Mouse (Mus musculus): ENCODE results near the gene Apoc3. TPM values are rescaled to one million over a fixed set of nuclear protein-coding genes. Genes with fewer than 3 reads are reported as not detected.

Apoc3 gene
- polyA plus RNA-seq, 1 experiment from 2014 or later = not detected

- ATAC-seq = no peak
- Histone ChIP-seq H3K4me2 (ENCODE audit: low read length) (no peak overlapping the region), H3K4me3 (ENCODE audit: low read depth, low read length) (no peak overlapping the region), H3K27me3 (ENCODE audit: control insufficient read depth, insufficient read depth, low read depth, low read length) (no peaks in the 10 kb centered on the region), H3K9ac (ENCODE audit: low read depth, low read length) (no peak overlapping the region), H3K9me3 (replicated peaks; ENCODE audit: control insufficient read depth, low read length, poor library complexity, severe bottlenecking) (no peaks in the 10 kb centered on the region), H3K4me1 (ENCODE audit: control insufficient read depth, insufficient read depth, low read length) (no peaks in the 10 kb centered on the region), H3K36me3 (ENCODE audit: control insufficient read depth, insufficient read depth, low read length) (peaks cover 22% of the 10 kb centered on the region), H3K27ac (ENCODE audit: low read length) (no peak overlapping the region)
- 93% methylated on average over 3 of the region's 3 CpGs for WGBS
Observed at GRCm38 (mm10) chr9:46224101-46224500, 11.3 kb downstream of the Apoc3 start.

GRCm38 (mm10) chr9:46223090-46223489 lies 12.3 kb downstream of the Apoc3 start:
- 90% methylated on average over 6 of the region's 6 CpGs for WGBS
- H3K36me3 ChIP-seq (ENCODE audit: control insufficient read depth, insufficient read depth, low read length) = peaks cover 22% of the 10 kb centered on the region
- no peak overlapping the region for H3K9ac ChIP-seq (ENCODE audit: low read depth, low read length)

GRCm38 (mm10) chr9:46218176-46218575 lies 17.3 kb downstream of the Apoc3 start:
- Histone ChIP-seq H3K9me3 (replicated peaks; ENCODE audit: control insufficient read depth, low read length, poor library complexity, severe bottlenecking) (no peaks in the 10 kb centered on the region), H3K36me3 (ENCODE audit: control insufficient read depth, insufficient read depth, low read length) (peaks cover 27% of the 10 kb centered on the region), H3K4me3 (ENCODE audit: low read depth, low read length) (no peak overlapping the region), H3K9ac (ENCODE audit: low read depth, low read length) (no peak overlapping the region), H3K27ac (ENCODE audit: low read length) (no peak overlapping the region), H3K4me2 (ENCODE audit: low read length) (no peak overlapping the region), H3K4me1 (ENCODE audit: control insufficient read depth, insufficient read depth, low read length) (no peaks in the 10 kb centered on the region), H3K27me3 (ENCODE audit: control insufficient read depth, insufficient read depth, low read depth, low read length) (no peaks in the 10 kb centered on the region)
- ATAC-seq = no peak
- WGBS = 81% methylated on average over 9 of the region's 9 CpGs

More at GRCm38 (mm10) chr9:46223090-46223489, 12.3 kb downstream of the Apoc3 start:
- no peaks in the 10 kb centered on the region for H3K4me1 ChIP-seq (ENCODE audit: control insufficient read depth, insufficient read depth, low read length)
- ATAC-seq = no peak
- no peak overlapping the region for H3K4me3 ChIP-seq (ENCODE audit: low read depth, low read length)
- no peak overlapping the region for H3K27ac ChIP-seq (ENCODE audit: low read length)
- H3K9me3 ChIP-seq (replicated peaks; ENCODE audit: control insufficient read depth, low read length, poor library complexity, severe bottlenecking) = no peaks in the 10 kb centered on the region
- no peak overlapping the region for H3K4me2 ChIP-seq (ENCODE audit: low read length)
- H3K27me3 ChIP-seq (ENCODE audit: control insufficient read depth, insufficient read depth, low read depth, low read length) = no peaks in the 10 kb centered on the region

GRCm38 (mm10) chr9:46216744-46217470 lies 18.5 kb downstream of the Apoc3 start:
- H3K36me3 ChIP-seq (ENCODE audit: control insufficient read depth, insufficient read depth, low read length) = peaks cover 28% of the 10 kb centered on the region
- ATAC-seq = no peak
- H3K27ac ChIP-seq (ENCODE audit: low read length) = no peak overlapping the region
- H3K9ac ChIP-seq (ENCODE audit: low read depth, low read length) = no peak overlapping the region
- WGBS = 98% methylated on average over 13 of the region's 13 CpGs
- H3K27me3 ChIP-seq (ENCODE audit: control insufficient read depth, insufficient read depth, low read depth, low read length) = no peaks in the 10 kb centered on the region
- H3K9me3 ChIP-seq (replicated peaks; ENCODE audit: control insufficient read depth, low read length, poor library complexity, severe bottlenecking) = no peaks in the 10 kb centered on the region
- no peaks in the 10 kb centered on the region for H3K4me1 ChIP-seq (ENCODE audit: control insufficient read depth, insufficient read depth, low read length)
- no peak overlapping the region for H3K4me3 ChIP-seq (ENCODE audit: low read depth, low read length)
- H3K4me2 ChIP-seq (ENCODE audit: low read length) = no peak overlapping the region

GRCm38 (mm10) chr9:46215338-46216322 lies 19.8 kb downstream of the Apoc3 start:
- H3K36me3 ChIP-seq (ENCODE audit: control insufficient read depth, insufficient read depth, low read length) = peaks cover 30% of the 10 kb centered on the region
- H3K9ac ChIP-seq (ENCODE audit: low read depth, low read length) = no peak overlapping the region
- H3K27ac ChIP-seq (ENCODE audit: low read length) = no peak overlapping the region
- H3K4me3 ChIP-seq (ENCODE audit: low read depth, low read length) = no peak overlapping the region
- no peaks in the 10 kb centered on the region for H3K4me1 ChIP-seq (ENCODE audit: control insufficient read depth, insufficient read depth, low read length)
- H3K9me3 ChIP-seq (replicated peaks; ENCODE audit: control insufficient read depth, low read length, poor library complexity, severe bottlenecking) = no peaks in the 10 kb centered on the region
- WGBS = 87% methylated on average over 11 of the region's 11 CpGs
- H3K4me2 ChIP-seq (ENCODE audit: low read length) = no peak overlapping the region
- no peak for ATAC-seq
- H3K27me3 ChIP-seq (ENCODE audit: control insufficient read depth, insufficient read depth, low read depth, low read length) = no peaks in the 10 kb centered on the region

GRCm38 (mm10) chr9:46214946-46215337 lies 20.5 kb downstream of the Apoc3 start:
- no peaks in the 10 kb centered on the region for H3K27me3 ChIP-seq (ENCODE audit: control insufficient read depth, insufficient read depth, low read depth, low read length)
- H3K4me3 ChIP-seq (ENCODE audit: low read depth, low read length) = no peak overlapping the region
- no peak overlapping the region for H3K4me2 ChIP-seq (ENCODE audit: low read length)
- H3K27ac ChIP-seq (ENCODE audit: low read length) = no peak overlapping the region
- H3K9ac ChIP-seq (ENCODE audit: low read depth, low read length) = no peak overlapping the region
- H3K9me3 ChIP-seq (replicated peaks; ENCODE audit: control insufficient read depth, low read length, poor library complexity, severe bottlenecking) = no peaks in the 10 kb centered on the region
- no peak for ATAC-seq
- 95% methylated on average over 10 of the region's 10 CpGs for WGBS
- peaks cover 31% of the 10 kb centered on the region for H3K36me3 ChIP-seq (ENCODE audit: control insufficient read depth, insufficient read depth, low read length)
- H3K4me1 ChIP-seq (ENCODE audit: control insufficient read depth, insufficient read depth, low read length) = no peaks in the 10 kb centered on the region

- WGBS = 86% methylated on average over 4 of the region's 4 CpGs
- Histone ChIP-seq H3K9me3 (replicated peaks; ENCODE audit: control insufficient read depth, low read length, poor library complexity, severe bottlenecking) (no peaks in the 10 kb centered on the region), H3K27me3 (ENCODE audit: control insufficient read depth, insufficient read depth, low read depth, low read length) (no peaks in the 10 kb centered on the region), H3K36me3 (ENCODE audit: control insufficient read depth, insufficient read depth, low read length) (peaks cover 30% of the 10 kb centered on the region), H3K9ac (ENCODE audit: low read depth, low read length) (no peak overlapping the region), H3K27ac (ENCODE audit: low read length) (no peak overlapping the region), H3K4me2 (ENCODE audit: low read length) (no peak overlapping the region), H3K4me3 (ENCODE audit: low read depth, low read length) (no peak overlapping the region), H3K4me1 (ENCODE audit: control insufficient read depth, insufficient read depth, low read length) (no peaks in the 10 kb centered on the region)
- ATAC-seq = no peak
Observed at GRCm38 (mm10) chr9:46214276-46214675, 21.2 kb downstream of the Apoc3 start.

GRCm38 (mm10) chr9:46210473-46210872 lies 25.0 kb downstream of the Apoc3 start:
- Histone ChIP-seq H3K36me3 (ENCODE audit: control insufficient read depth, insufficient read depth, low read length) (peaks cover 36% of the 10 kb centered on the region), H3K4me2 (ENCODE audit: low read length) (no peak overlapping the region), H3K9ac (ENCODE audit: low read depth, low read length) (no peak overlapping the region), H3K27ac (ENCODE audit: low read length) (no peak overlapping the region), H3K4me1 (ENCODE audit: control insufficient read depth, insufficient read depth, low read length) (no peaks in the 10 kb centered on the region), H3K4me3 (ENCODE audit: low read depth, low read length) (no peak overlapping the region), H3K27me3 (ENCODE audit: control insufficient read depth, insufficient read depth, low read depth, low read length) (no peaks in the 10 kb centered on the region), H3K9me3 (replicated peaks; ENCODE audit: control insufficient read depth, low read length, poor library complexity, severe bottlenecking) (no peaks in the 10 kb centered on the region)
- WGBS = 92% methylated on average over 12 of the region's 12 CpGs
- no peak for ATAC-seq

All from midbrain, embryonic 16.5 days (tissue).